Mouse (Mus musculus) ES-E14 (cell line): ENCODE results near the gene Cask. TPM values are rescaled to one million over a fixed set of nuclear protein-coding genes. Genes with fewer than 3 reads are reported as not detected.

Experiments used
- DNase-seq: peaks from one replicate; pipeline ENCODE4 v3.0.0-alpha.2; 2013; ENCODE audit warnings: low read depth, low spot score
- H3K27ac ChIP-seq: 2 replicates; pipeline ENCODE4 v1.5.1; 2012; ENCODE audit warnings: low read depth, mild to moderate bottlenecking, low read length, moderate library complexity, mixed read lengths; ENCODE audit not compliant: poor library complexity, insufficient read depth, severe bottlenecking
- H3K36me3 ChIP-seq: 2 replicates; pipeline ENCODE4 v1.6.1; 2012; ENCODE audit warnings: mild to moderate bottlenecking, low read length, moderate library complexity, mixed read lengths; ENCODE audit not compliant: control insufficient read depth, poor library complexity, insufficient read depth, severe bottlenecking
- H3K4me1 ChIP-seq, 2 experiments: fragments of 150-350 bp in 1 of 2; sonication (generic) in 1 of 2; 2 replicates each; pipeline ENCODE4 v1.6.1; 2012; ENCODE audit warnings: low read length in 2 of 2, mild to moderate bottlenecking in 1 of 2, mixed read lengths in 1 of 2; ENCODE audit not compliant: control insufficient read depth in 2 of 2, insufficient read depth in 2 of 2, poor library complexity in 1 of 2
- H3K4me3 ChIP-seq, 2 experiments: fragments of 150-350 bp in 1 of 2; sonication (generic) in 1 of 2; 2 replicates each; pipeline ENCODE4 v1.5.1; 2012; ENCODE audit warnings: low read length in 2 of 2, low read depth in 1 of 2, mild to moderate bottlenecking in 1 of 2, mixed read lengths in 1 of 2; ENCODE audit not compliant: insufficient read depth in 1 of 2, poor library complexity in 1 of 2, severe bottlenecking in 1 of 2
- H3K9ac ChIP-seq: 2 replicates; pipeline ENCODE4 v1.6.1; 2012; ENCODE audit warnings: low read depth, mild to moderate bottlenecking, low read length, mixed read lengths; ENCODE audit not compliant: poor library complexity, insufficient read depth, severe bottlenecking
- H3K9me3 ChIP-seq: fragments of 150-350 bp; sonication (generic); 2 replicates; pipeline ENCODE4 v1.6.1; 2012; ENCODE audit warnings: low read depth, mild to moderate bottlenecking, low read length; ENCODE audit not compliant: control insufficient read depth, insufficient read depth
- CHD2 ChIP-seq: IDR thresholded peaks from 2 replicates; pipeline ENCODE4 v1.6.1; 2014; ENCODE audit warnings: mild to moderate bottlenecking, low read depth, low read length, inconsistent platforms
- HCFC1 ChIP-seq: IDR thresholded peaks from 2 replicates; pipeline ENCODE4 v1.6.1; 2012; ENCODE audit warnings: low read length, inconsistent platforms, borderline replicate concordance; ENCODE audit not compliant: insufficient read depth
- MAFK ChIP-seq: IDR thresholded peaks from 2 replicates; pipeline ENCODE4 v1.6.1; 2014; ENCODE audit warnings: mild to moderate bottlenecking, low read depth, low read length, inconsistent platforms; ENCODE audit not compliant: insufficient read depth
- ZC3H11A ChIP-seq: IDR thresholded peaks from 2 replicates; pipeline ENCODE4 v1.6.1; 2012; ENCODE audit warnings: low read depth, mild to moderate bottlenecking, inconsistent platforms, low read length, borderline replicate concordance
- ZNF384 ChIP-seq: IDR thresholded peaks from 2 replicates; pipeline ENCODE4 v1.6.1; 2012; ENCODE audit warnings: low read depth, low read length, inconsistent platforms
- in situ Hi-C, 2 experiments: fragments of 600-800 bp; cut with MboI; formaldehyde crosslinking; loops; one replicate each; pipeline ENCODE4 v1.15.1; 2025; ENCODE audit warnings: low sequenced_read_pairs in 2 of 2, inconsistent platforms in 1 of 2; ENCODE audit not compliant: unreplicated experiment in 2 of 2
- total RNA-seq: library from RNA; depleted of rRNA; stranded (reverse); fragments of 300-350 nt; gene quantifications from 2 replicates; pipeline ENCODE4 v1.2.3, GENCODE M21; 2012

Gene Cask
- total RNA-seq, 1 experiment = 20.1 TPM

DNA sequence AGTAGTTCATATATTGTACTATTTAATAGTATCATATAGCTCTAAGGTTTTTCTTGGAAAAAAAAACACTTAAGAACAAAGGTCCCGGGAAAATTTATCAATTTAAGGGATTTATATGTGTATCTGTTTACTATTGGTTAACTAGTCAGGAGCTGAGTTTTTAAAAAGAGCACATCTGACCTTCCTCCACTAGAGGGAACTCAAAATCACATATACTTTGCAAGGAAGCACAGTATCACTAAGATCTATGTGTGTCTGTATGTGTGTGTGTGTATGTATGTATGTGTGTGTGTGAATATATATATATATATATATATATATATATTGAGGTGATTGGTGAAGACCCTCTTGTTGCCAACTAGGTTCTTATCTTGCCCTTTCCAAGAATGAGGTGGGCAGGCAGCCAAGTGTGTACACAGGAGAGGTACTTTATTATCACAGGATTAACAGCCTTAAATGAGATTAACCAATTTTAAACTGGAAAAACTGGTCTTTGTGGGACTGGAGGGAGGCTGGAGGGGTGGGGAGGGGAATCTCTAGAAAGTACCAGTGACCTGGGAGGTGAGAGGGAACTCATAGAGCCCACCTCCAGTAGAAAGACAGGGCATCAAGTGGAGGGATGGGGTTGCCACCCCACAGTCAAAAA is 121.2 kb downstream of the Cask start:
- H3K4me1 ChIP-seq = no peaks in the 10 kb centered on the region
- in situ Hi-C loops = no loop called here
- no peaks in the 10 kb centered on the region for H3K9me3 ChIP-seq
- no peak overlapping the region for H3K9ac ChIP-seq
- no peak overlapping the region for H3K4me3 ChIP-seq
- H3K27ac ChIP-seq = no peak overlapping the region
- H3K36me3 ChIP-seq = no peaks in the 10 kb centered on the region
- TF ChIP-seq HCFC1 = no peak
- no peak for TF ChIP-seq ZNF384
- TF ChIP-seq ZC3H11A = no peak
- no peak for TF ChIP-seq CHD2
- TF ChIP-seq MAFK = no peak
- no peak for DNase-seq

DNA sequence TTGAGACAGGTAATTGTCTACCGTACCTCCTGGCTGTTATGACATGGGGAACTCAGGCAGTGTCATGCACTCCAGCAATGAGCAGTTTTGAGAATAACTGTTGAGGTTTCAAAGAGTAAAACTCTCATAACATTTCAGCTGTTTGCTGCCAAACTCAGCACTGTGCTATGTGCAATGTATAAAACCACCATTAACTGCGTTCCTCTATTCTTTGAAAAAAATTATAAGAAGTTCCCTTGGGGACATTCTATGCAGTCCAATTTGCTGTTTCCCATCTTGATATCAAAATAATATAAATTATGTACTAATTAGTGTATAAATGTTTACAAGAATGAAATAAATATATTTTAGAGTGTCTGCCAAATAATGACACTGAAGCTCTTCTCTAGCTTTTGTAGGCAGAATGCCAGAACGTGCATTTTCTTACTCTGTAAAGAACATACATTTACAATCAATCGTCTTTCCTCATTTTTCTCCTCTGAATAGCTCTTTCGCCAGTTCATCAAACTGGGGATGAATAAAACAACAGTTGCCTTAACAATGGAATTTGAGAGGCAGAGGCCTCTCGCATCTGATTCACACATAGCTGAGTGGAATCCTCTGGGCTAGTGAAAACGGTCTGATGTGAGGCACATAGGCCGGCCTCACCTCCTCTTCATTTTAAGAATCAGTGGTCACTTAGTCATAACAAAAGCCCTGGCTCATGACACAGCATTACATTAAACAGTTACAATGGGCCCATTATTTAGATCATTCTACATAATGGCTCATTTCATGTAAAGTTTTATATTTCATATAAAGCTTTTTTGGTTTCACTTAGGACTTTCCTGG is 125.4 kb downstream of the Cask start:
- Histone ChIP-seq H3K27ac (no peak overlapping the region), H3K9me3 (no peaks in the 10 kb centered on the region), H3K4me3 (no peak overlapping the region), H3K36me3 (no peaks in the 10 kb centered on the region), H3K9ac (no peak overlapping the region), H3K4me1 (no peaks in the 10 kb centered on the region)
- in situ Hi-C loops = no loop called here
- no peak for DNase-seq
- TF ChIP-seq ZC3H11A (no peak), HCFC1 (no peak), MAFK (no peak), ZNF384 (no peak), CHD2 (no peak)

DNA sequence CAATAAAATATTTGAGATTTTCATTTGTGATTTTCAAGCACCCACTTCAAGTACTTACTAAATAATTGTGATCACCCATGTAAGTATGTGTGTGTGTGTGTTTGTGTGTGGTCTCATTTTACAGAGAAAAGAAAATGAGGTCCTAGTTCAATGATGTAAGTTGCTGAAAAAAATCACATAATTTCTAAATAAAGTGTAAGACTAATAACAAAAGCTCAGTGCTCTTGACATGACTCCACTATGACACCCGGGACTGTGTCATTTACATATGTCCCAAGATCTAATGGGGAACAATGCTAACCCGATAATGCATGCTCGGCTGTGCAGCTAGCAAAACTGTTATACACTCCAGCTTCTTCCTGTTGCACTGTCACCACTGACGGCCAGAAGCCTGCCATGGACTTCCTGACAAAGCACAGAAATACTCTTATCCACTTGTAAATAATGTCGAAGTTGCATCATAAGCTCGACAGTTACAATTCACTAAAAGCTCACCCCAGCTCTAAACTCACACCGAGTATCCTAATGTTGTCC is 130.8 kb downstream of the Cask start:
- H3K4me1 ChIP-seq = no peaks in the 10 kb centered on the region
- H3K9me3 ChIP-seq = no peaks in the 10 kb centered on the region
- H3K4me3 ChIP-seq = no peak overlapping the region
- no peak overlapping the region for H3K27ac ChIP-seq
- no peak for TF ChIP-seq CHD2
- H3K9ac ChIP-seq = no peak overlapping the region
- DNase-seq = no peak
- in situ Hi-C loops = no loop called here
- no peaks in the 10 kb centered on the region for H3K36me3 ChIP-seq

GRCm38 (mm10) chrX:13718283-13718682 is 132.9 kb downstream of the Cask start:
- TF ChIP-seq MAFK = no peak
- TF ChIP-seq ZNF384 = no peak
- no peak for TF ChIP-seq ZC3H11A
- no peak for TF ChIP-seq CHD2
- no peak for TF ChIP-seq HCFC1
- in situ Hi-C loops = no loop called here
- H3K27ac ChIP-seq = no peak overlapping the region
- no peaks in the 10 kb centered on the region for H3K4me1 ChIP-seq
- no peak overlapping the region for H3K9ac ChIP-seq
- H3K36me3 ChIP-seq = no peaks in the 10 kb centered on the region
- no peak for DNase-seq
- H3K9me3 ChIP-seq = no peaks in the 10 kb centered on the region
- H3K4me3 ChIP-seq = no peak overlapping the region
